8 mouse cellular contexts compared by ENCODE assay signal in the genomic region with DNA sequence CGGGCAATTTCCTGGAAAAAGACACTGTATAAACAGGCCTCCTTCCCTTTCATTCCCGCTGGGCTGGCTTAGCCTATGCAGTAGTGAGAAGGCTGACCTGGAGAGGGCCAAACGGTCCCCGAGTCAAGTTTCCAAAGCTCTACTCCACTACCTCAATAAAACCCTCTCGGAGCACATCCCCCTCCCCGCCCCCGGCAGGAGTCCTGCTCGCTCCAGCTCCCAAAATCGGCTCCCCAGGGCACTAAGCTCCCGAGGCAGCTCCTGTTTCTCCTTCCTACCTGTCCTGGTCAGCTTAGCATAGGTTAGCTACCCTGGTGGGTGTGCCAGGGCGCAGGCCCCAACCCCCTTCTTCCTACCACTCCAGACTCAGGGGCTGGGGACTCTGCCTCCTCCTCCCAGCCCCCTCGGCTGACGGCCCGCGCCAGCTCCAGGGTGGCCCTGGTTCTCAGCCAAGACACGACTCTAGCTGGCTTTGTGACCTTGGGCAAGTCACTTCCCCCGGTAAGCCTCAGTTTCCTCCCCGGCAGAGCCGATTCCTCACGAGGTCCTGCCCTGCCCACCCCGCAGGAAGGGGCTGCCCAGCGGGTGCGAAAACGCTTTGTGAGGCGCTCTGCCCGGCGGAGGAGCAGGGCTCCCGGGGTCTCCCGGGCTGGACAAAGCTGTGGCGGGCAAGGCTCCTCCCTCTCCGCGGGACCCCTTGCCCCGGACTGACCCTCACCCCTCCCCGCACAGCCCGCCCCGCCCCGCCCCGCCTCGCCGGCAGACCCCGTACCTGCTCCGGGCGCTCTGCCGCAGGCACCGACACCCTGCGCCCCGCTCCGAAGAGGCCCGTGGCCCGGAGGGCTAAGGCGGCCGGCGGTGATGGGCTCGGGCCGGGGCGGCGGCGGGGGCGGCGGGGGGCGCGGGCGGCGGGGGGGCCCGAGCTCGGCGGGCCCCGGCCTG. TPM values are rescaled to one million over a fixed set of nuclear protein-coding genes. Genes with fewer than 3 reads are reported as not detected.
A peak's percentile ranks its signal among the peaks of the same experiment; 100 is the strongest.
DNase-seq lines count a peak whose midpoint lies in the region; ATAC-seq lines count a peak whose summit lies in the region.

No protein-coding gene starts in this region.

- H3K36me3 ChIP-seq in forebrain, embryonic 14.5 days (ENCODE audit: control insufficient read depth, insufficient read depth, low read length) = no peaks in the 10 kb centered on the region
- H3K36me3 ChIP-seq in lung, embryonic 16.5 days (ENCODE audit: control insufficient read depth, insufficient read depth, low read length) = no peaks in the 10 kb centered on the region

- WGBS in forebrain, embryonic 14.5 days = under 1% methylated on average over 33 of the region's 68 CpGs
- WGBS in lung, embryonic 16.5 days = 0% methylated on average over 29 of the region's 68 CpGs

- DNase-seq in ES-CJ7 (ENCODE audit: low read depth, low spot score) = peak; percentile 64
- peak; percentile 42 for DNase-seq in forebrain, embryonic 14.5 days (ENCODE audit: low spot score)
- DNase-seq in heart, postnatal 14 days = peak; percentile 41 to 52
- DNase-seq in kidney, postnatal 36 days = peak; percentile 30 to 62
- peak; percentile 26 for DNase-seq in ovary, adult 18-20 months (ENCODE audit: low spot score)
- DNase-seq in thymus, postnatal 25 days = peak; percentile 45

- intact Hi-C loops in heart, postnatal 14 days (cut with DNase I) = no loop called here

- H3K27ac ChIP-seq in brown adipose tissue, adult 24 weeks (replicated peaks; ENCODE audit: low read depth, low read length) = peak overlapping the region; percentile 68
- peak overlapping the region; percentile 83 for H3K27ac ChIP-seq in forebrain, embryonic 14.5 days (ENCODE audit: low read depth, low read length)
- peak overlapping the region; percentile 86 for H3K27ac ChIP-seq in lung, embryonic 16.5 days (ENCODE audit: low read length)

- peak overlapping the region; percentile 84 for H3K4me3 ChIP-seq in brown adipose tissue, adult 24 weeks (ENCODE audit: insufficient read depth, low read depth, low read length)
- H3K4me3 ChIP-seq in forebrain, embryonic 14.5 days (ENCODE audit: low read depth, low read length) = peak overlapping the region; percentile 78
- peak overlapping the region; percentile 89 for H3K4me3 ChIP-seq in lung, embryonic 16.5 days (ENCODE audit: low read length)

- no peaks in the 10 kb centered on the region for H3K9me3 ChIP-seq in forebrain, embryonic 14.5 days (replicated peaks; ENCODE audit: control insufficient read depth, low read length)
- no peaks in the 10 kb centered on the region for H3K9me3 ChIP-seq in lung, embryonic 16.5 days (ENCODE audit: control insufficient read depth, low read length)

- peak; percentile 43 for ATAC-seq in forebrain, embryonic 14.5 days
- peak; percentile 46 for ATAC-seq in lung, embryonic 16.5 days (ENCODE audit: low read depth)

- no peaks in the 10 kb centered on the region for H3K27me3 ChIP-seq in forebrain, embryonic 14.5 days (replicated peaks; ENCODE audit: control insufficient read depth, insufficient read depth, low read length)
- H3K27me3 ChIP-seq in lung, embryonic 16.5 days (ENCODE audit: control insufficient read depth, insufficient read depth, low read depth, low read length) = no peaks in the 10 kb centered on the region

- peaks cover 3% of the 10 kb centered on the region; the same call in 1 of the 2 replicates for H3K4me1 ChIP-seq in brown adipose tissue, adult 24 weeks (ENCODE audit: control insufficient read depth, insufficient read depth, insufficient read length, low read length)
- H3K4me1 ChIP-seq in forebrain, embryonic 14.5 days (ENCODE audit: control insufficient read depth, insufficient read depth, low read length) = peaks cover 16% of the 10 kb centered on the region
- H3K4me1 ChIP-seq in lung, embryonic 16.5 days (replicated peaks; ENCODE audit: control insufficient read depth, insufficient read depth, low read length) = peaks cover 21% of the 10 kb centered on the region

- H3K9ac ChIP-seq in forebrain, embryonic 14.5 days (ENCODE audit: low read length) = peak overlapping the region; percentile 89
- H3K9ac ChIP-seq in lung, embryonic 16.5 days (ENCODE audit: low read length) = peak overlapping the region; percentile 89

- peak overlapping the region; percentile 90 for H3K4me2 ChIP-seq in forebrain, embryonic 14.5 days (ENCODE audit: low read length)
- peak overlapping the region; percentile 92 for H3K4me2 ChIP-seq in lung, embryonic 16.5 days (ENCODE audit: low read depth, low read length)

RNA-seq across cellular contexts. Expression of a gene that starts 0.5 kb away (rescaled TPM):
- polyA plus RNA-seq in brown adipose tissue, adult 24 weeks (2012; ENCODE audit: insufficient read depth, insufficient read length, missing spikeins) = 8.6 and 26.0 TPM in 2 replicates
- 47.0 and 47.8 TPM in 2 replicates for polyA plus RNA-seq in forebrain, embryonic 14.5 days (2014; fragmentation: Nextera tagmentation; extraction: Ambion mirVana)
- total RNA-seq in heart, postnatal 14 days (2021) = 10 to 100 TPM; 35.7 to 38.0 TPM
- polyA plus RNA-seq in lung, embryonic 16.5 days (2015; fragmentation: Nextera tagmentation; extraction: Ambion mirVana) = 20.3 and 22.1 TPM in 2 replicates

Comparison
In these comparisons a context has a peak if more than half of its experiments do, and no peak if none do; other contexts are left out.
1. Peak in every context shown above with its lines: DNase-seq, ATAC-seq, H3K4me3 ChIP-seq and H3K27ac ChIP-seq.